Mouse (Mus musculus) forebrain, embryonic 15.5 days (tissue): Measurements from ENCODE around the gene Ift80. TPM values are rescaled to one million over a fixed set of nuclear protein-coding genes. Genes with fewer than 3 reads are reported as not detected.

Experiments used
- ATAC-seq: fragments of 200-750 bp; cut with Nextera tagmentation; replicated peaks from 2 replicates; pipeline ENCODE4 v1.8.0; 2017; ENCODE audit warnings: mild to moderate bottlenecking, moderate TSS enrichment, moderate library complexity
- H3K27ac ChIP-seq: fragments of 300-500 bp; sonication (generic); replicated peaks from 2 replicates; pipeline ENCODE4 v1.5.1; 2015; ENCODE audit warnings: mild to moderate bottlenecking, inconsistent platforms
- H3K27me3 ChIP-seq: fragments of 300-500 bp; sonication (generic); 2 replicates; pipeline ENCODE4 v1.6.1; 2015; ENCODE audit warnings: inconsistent platforms
- H3K36me3 ChIP-seq: fragments of 300-500 bp; sonication (generic); 2 replicates; pipeline ENCODE4 v1.6.1; 2015; ENCODE audit warnings: mild to moderate bottlenecking, inconsistent platforms
- H3K4me1 ChIP-seq: fragments of 300-500 bp; sonication (generic); 2 replicates; pipeline ENCODE4 v1.6.1; 2015; ENCODE audit warnings: inconsistent platforms
- H3K4me2 ChIP-seq: fragments of 300-500 bp; sonication (generic); replicated peaks from 2 replicates; pipeline ENCODE4 v1.6.1; 2015; ENCODE audit warnings: mild to moderate bottlenecking, inconsistent platforms
- H3K4me3 ChIP-seq: fragments of 300-500 bp; sonication (generic); 2 replicates; pipeline ENCODE4 v1.5.1; 2015; ENCODE audit warnings: mild to moderate bottlenecking, inconsistent platforms
- H3K9ac ChIP-seq: fragments of 300-500 bp; sonication (generic); replicated peaks from 2 replicates; pipeline ENCODE4 v1.6.1; 2015; ENCODE audit warnings: mild to moderate bottlenecking, inconsistent platforms
- H3K9me3 ChIP-seq: fragments of 300-500 bp; sonication (generic); 2 replicates; pipeline ENCODE4 v1.6.1; 2016; ENCODE audit warnings: inconsistent platforms
- WGBS: fragments of 180-500 bp; shearing (Covaris S2); methylation state at CpG from one replicate; pipeline ENCODE4 v1.1.7; 2015; ENCODE audit warnings: mixed read lengths; 5-methylcytosine and 5-hydroxymethylcytosine counted together
- polyA plus RNA-seq: library from polyadenylated mRNA; unstranded; fragments of >200 nt; fragmentation: Nextera tagmentation; extraction: Ambion mirVana; gene quantifications from 2 replicates; pipeline ENCODE4 v1.2.1, GENCODE M21; 2015

Gene Ift80
- polyA plus RNA-seq, 1 experiment from 2014 or later, result 10.9 TPM

DNA sequence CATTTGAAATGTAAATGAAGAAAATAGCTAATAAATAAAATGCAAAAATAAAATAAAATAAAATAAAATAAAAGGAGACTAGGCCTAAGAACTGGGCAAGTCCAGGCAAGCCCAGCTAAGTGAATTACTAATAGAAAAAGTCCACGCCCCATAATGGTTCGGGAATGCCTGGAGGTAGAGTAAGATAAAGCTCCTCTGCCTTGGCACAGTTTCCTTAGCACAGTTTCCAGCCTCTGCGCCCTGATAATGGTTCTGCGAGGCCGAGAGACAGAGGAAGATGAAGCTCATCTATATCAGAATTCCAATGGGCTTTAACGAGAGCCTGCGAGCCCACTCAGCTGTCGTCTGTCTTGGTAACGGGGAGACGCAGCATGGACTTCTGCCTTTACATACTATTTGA, 25.2 kb downstream of the Ift80 start:
- Histone ChIP-seq H3K36me3 (no peaks in the 10 kb centered on the region), H3K27ac (no peak overlapping the region), H3K4me1 (no peaks in the 10 kb centered on the region), H3K9ac (no peak overlapping the region), H3K27me3 (no peaks in the 10 kb centered on the region), H3K4me3 (no peak overlapping the region), H3K9me3 (no peaks in the 10 kb centered on the region), H3K4me2 (no peak overlapping the region)
- 83% methylated on average over 10 of the region's 10 CpGs for WGBS
- no peak for ATAC-seq

GRCm38 (mm10) chr3:68977696-68978095, 26.7 kb downstream of the Ift80 start:
- Histone ChIP-seq H3K4me2 (no peak overlapping the region), H3K36me3 (no peaks in the 10 kb centered on the region), H3K4me1 (no peaks in the 10 kb centered on the region), H3K9ac (no peak overlapping the region), H3K9me3 (no peaks in the 10 kb centered on the region), H3K27me3 (no peaks in the 10 kb centered on the region), H3K4me3 (no peak overlapping the region), H3K27ac (no peak overlapping the region)
- no peak for ATAC-seq
- 95% methylated on average over 4 of the region's 4 CpGs for WGBS

- no peak overlapping the region for H3K27ac ChIP-seq
- H3K27me3 ChIP-seq, result no peaks in the 10 kb centered on the region
- no peaks in the 10 kb centered on the region for H3K4me1 ChIP-seq
- ATAC-seq, result no peak
- no peaks in the 10 kb centered on the region for H3K36me3 ChIP-seq
- no peak overlapping the region for H3K4me2 ChIP-seq
- H3K9ac ChIP-seq, result no peak overlapping the region
- no peak overlapping the region for H3K4me3 ChIP-seq
- no peaks in the 10 kb centered on the region for H3K9me3 ChIP-seq
- WGBS, result 58% methylated on average over 9 of the region's 9 CpGs
Measured at GRCm38 (mm10) chr3:68975533-68976490, 28.6 kb downstream of the Ift80 start.

GRCm38 (mm10) chr3:68974639-68975532, 29.5 kb downstream of the Ift80 start:
- H3K4me2 ChIP-seq, result no peak overlapping the region
- WGBS, result 89% methylated on average over 8 of the region's 8 CpGs

DNA sequence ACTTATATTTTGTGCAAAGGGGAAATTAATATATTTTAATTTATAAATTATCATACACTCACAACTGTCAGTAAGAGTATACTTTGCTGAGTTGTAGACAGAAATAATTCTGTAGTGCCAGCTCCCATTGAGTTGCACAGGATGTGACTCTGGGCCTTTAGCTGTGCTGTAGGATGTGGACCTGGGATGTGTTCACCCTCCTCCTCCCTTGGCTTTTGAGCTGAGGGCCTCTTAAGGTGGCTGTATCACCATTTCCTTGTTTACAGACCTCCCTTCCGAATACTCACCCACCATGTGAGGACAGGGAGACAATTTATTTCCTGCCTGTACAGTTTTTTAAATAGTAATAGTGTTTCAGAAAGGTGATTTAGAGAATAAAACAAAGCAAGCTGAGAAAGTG, 30.8 kb downstream of the Ift80 start:
- H3K36me3 ChIP-seq, result no peaks in the 10 kb centered on the region
- H3K4me2 ChIP-seq, result no peak overlapping the region
- no peaks in the 10 kb centered on the region for H3K27me3 ChIP-seq
- 77% methylated on average over 1 of the region's 1 CpGs for WGBS
- H3K4me1 ChIP-seq, result no peaks in the 10 kb centered on the region
- no peaks in the 10 kb centered on the region for H3K9me3 ChIP-seq
- no peak overlapping the region for H3K9ac ChIP-seq
- ATAC-seq, result no peak
- H3K27ac ChIP-seq, result no peak overlapping the region
- H3K4me3 ChIP-seq, result no peak overlapping the region

More at GRCm38 (mm10) chr3:68974639-68975532, 29.5 kb downstream of the Ift80 start:
- H3K9ac ChIP-seq, result no peak overlapping the region
- H3K27me3 ChIP-seq, result no peaks in the 10 kb centered on the region
- no peak for ATAC-seq
- no peak overlapping the region for H3K4me3 ChIP-seq
- no peaks in the 10 kb centered on the region for H3K36me3 ChIP-seq
- H3K4me1 ChIP-seq, result no peaks in the 10 kb centered on the region
- H3K27ac ChIP-seq, result no peak overlapping the region
- H3K9me3 ChIP-seq, result no peaks in the 10 kb centered on the region

DNA sequence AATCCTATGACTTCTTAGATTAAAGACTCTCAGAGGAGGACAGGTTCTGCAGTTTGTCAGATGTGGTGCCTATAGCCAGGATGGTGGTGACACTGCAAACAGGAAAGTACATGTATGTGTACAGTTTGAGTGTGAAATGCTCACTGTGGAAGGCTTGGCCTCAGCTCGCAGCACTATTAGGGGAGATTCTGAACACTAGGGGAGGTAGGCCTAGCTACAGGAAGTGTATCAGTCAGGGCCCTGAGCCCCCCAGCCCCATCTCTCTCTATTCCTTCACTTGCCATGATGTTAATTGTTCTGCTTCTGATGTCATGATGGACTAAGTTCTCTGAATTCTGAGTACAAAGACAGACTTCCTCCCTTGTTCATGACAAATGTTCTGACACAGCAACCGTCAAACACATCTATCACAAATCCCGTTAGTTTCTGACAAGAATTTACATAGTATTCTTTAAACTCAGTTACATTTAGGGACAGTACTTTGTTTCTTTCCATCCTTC, 35.2 kb downstream of the Ift80 start:
- Histone ChIP-seq H3K4me1 (no peaks in the 10 kb centered on the region), H3K9me3 (no peaks in the 10 kb centered on the region), H3K4me3 (no peak overlapping the region), H3K36me3 (peaks cover 20% of the 10 kb centered on the region), H3K27me3 (no peaks in the 10 kb centered on the region), H3K9ac (no peak overlapping the region), H3K27ac (no peak overlapping the region), H3K4me2 (no peak overlapping the region)
- ATAC-seq, result no peak
- 92% methylated on average over 3 of the region's 3 CpGs for WGBS

DNA sequence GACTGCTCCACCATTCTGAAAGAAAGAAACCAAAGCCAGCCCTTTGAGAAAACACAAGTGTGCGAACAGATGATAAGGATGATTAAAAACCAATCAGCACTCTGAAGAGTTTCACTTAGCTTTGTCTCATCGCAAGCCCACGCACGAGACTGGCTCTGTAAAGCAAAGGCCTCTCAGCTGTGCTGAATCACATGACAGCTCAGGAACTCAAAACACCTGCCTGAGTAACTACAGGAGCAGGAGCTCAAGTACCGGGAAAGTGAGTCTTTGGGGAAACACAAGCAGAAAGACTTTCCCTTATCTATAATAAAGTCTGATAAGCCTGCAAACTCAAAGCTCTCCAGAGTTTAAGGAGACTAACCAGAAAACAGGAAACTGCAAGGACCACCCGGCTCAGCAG, 37.0 kb downstream of the Ift80 start:
- H3K9me3 ChIP-seq, result no peaks in the 10 kb centered on the region
- WGBS, result 83% methylated on average over 6 of the region's 6 CpGs
- no peak overlapping the region for H3K27ac ChIP-seq
- ATAC-seq, result no peak
- H3K9ac ChIP-seq, result no peak overlapping the region
- H3K27me3 ChIP-seq, result no peaks in the 10 kb centered on the region
- H3K4me2 ChIP-seq, result no peak overlapping the region
- peaks cover 25% of the 10 kb centered on the region for H3K36me3 ChIP-seq
- no peaks in the 10 kb centered on the region for H3K4me1 ChIP-seq
- no peak overlapping the region for H3K4me3 ChIP-seq

- Histone ChIP-seq H3K4me3 (no peak overlapping the region), H3K4me2 (no peak overlapping the region), H3K27ac (no peak overlapping the region), H3K4me1 (no peaks in the 10 kb centered on the region), H3K9ac (no peak overlapping the region), H3K36me3 (peaks cover 30% of the 10 kb centered on the region), H3K27me3 (no peaks in the 10 kb centered on the region), H3K9me3 (no peaks in the 10 kb centered on the region)
- ATAC-seq, result no peak
- 95% methylated on average over 6 of the region's 6 CpGs for WGBS
Measured at GRCm38 (mm10) chr3:68966527-68967285, 37.7 kb downstream of the Ift80 start.

DNA sequence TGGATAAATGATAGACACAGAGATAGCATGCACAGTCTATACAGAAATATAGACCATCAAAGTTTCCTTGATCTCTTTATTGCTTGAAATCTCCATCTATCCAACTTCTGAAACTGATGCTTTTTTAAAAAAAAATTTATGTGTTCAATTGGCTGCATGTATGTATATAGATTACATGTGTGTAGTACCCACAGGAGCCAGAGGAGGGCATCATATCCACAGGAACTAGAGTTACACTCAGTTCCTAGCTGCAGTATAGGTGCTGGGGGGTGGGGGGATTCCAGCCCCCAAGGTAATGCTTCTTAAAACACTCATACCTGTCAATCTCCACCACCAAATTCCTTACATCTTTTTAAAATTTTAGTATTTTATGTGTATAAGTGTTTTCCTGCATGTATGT, 39.7 kb downstream of the Ift80 start:
- Histone ChIP-seq H3K4me2 (no peak overlapping the region), H3K27ac (no peak overlapping the region), H3K9me3 (no peaks in the 10 kb centered on the region), H3K27me3 (no peaks in the 10 kb centered on the region), H3K4me3 (no peak overlapping the region), H3K9ac (no peak overlapping the region), H3K36me3 (peaks cover 35% of the 10 kb centered on the region), H3K4me1 (no peaks in the 10 kb centered on the region)
- ATAC-seq, result no peak

DNA sequence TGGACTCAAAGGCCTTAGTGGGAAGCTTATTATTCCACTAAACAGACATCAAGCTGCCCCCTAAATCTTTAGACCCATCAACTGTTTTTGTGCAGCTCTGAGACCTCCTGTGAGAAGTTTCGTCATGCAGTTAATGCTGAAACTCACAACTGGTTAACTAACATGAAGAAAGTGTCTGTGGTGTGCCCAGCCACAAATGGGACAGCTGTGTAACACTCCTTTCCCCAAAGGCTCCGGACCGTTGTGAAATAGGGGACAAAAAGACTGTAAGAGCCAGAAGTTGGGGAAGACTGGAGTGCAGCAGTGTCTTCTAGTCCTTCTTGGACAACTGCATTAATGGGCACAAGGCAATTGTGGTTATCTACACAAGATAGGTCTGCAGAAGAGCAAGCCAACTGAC, 47.0 kb downstream of the Ift80 start:
- no peak for ATAC-seq

GRCm38 (mm10) chr3:68956454-68956853, 47.9 kb downstream of the Ift80 start:
- no peak overlapping the region for H3K4me3 ChIP-seq
- peaks cover 5% of the 10 kb centered on the region; the same call in 1 of the 2 replicates for H3K36me3 ChIP-seq
- H3K9ac ChIP-seq, result no peak overlapping the region
- no peak overlapping the region for H3K27ac ChIP-seq
- WGBS, result 42% methylated on average over 4 of the region's 4 CpGs
- H3K9me3 ChIP-seq, result no peaks in the 10 kb centered on the region
- no peak overlapping the region for H3K4me2 ChIP-seq
- no peaks in the 10 kb centered on the region for H3K27me3 ChIP-seq
- H3K4me1 ChIP-seq, result no peaks in the 10 kb centered on the region; the same call in 1 of the 2 replicates
- no peak for ATAC-seq

More for the DNA sequence above, 47.0 kb downstream of the Ift80 start:
- H3K9ac ChIP-seq, result no peak overlapping the region
- no peaks in the 10 kb centered on the region for H3K9me3 ChIP-seq
- no peak overlapping the region for H3K27ac ChIP-seq
- WGBS, result 72% methylated on average over 3 of the region's 3 CpGs
- H3K27me3 ChIP-seq, result no peaks in the 10 kb centered on the region
- H3K36me3 ChIP-seq, result peaks cover 11% of the 10 kb centered on the region; the same call in 1 of the 2 replicates
- no peak overlapping the region for H3K4me3 ChIP-seq
- no peak overlapping the region for H3K4me2 ChIP-seq
- no peaks in the 10 kb centered on the region; the same call in 1 of the 2 replicates for H3K4me1 ChIP-seq
